Mouse (Mus musculus) olfactory bulb, adult 2 months (tissue): ENCODE data around the gene Uqcc2. TPM values are rescaled to one million over a fixed set of nuclear protein-coding genes. Genes with fewer than 3 reads are reported as not detected.

Experiments used
- H3K27ac ChIP-seq: fragments of 200-500 bp; 2 replicates; pipeline ENCODE4 v1.5.1; 2012; ENCODE audit warnings: low read depth, low read length; ENCODE audit not compliant: insufficient read depth
- H3K4me1 ChIP-seq: fragments of 200-500 bp; 2 replicates; pipeline ENCODE4 v1.6.1; 2012; ENCODE audit warnings: low read length; ENCODE audit not compliant: control insufficient read depth, insufficient read depth
- H3K4me3 ChIP-seq: fragments of 200-500 bp; 2 replicates; pipeline ENCODE4 v1.5.1; 2012; ENCODE audit warnings: mild to moderate bottlenecking, low read depth, low read length, moderate library complexity; ENCODE audit not compliant: insufficient read depth
- CTCF ChIP-seq: fragments of 200-500 bp; IDR thresholded peaks from 2 replicates; pipeline ENCODE4 v1.5.1; 2012; ENCODE audit warnings: low read depth, mild to moderate bottlenecking, low read length, moderate library complexity; ENCODE audit not compliant: insufficient read depth
- POLR2A ChIP-seq: fragments of 200-500 bp; IDR thresholded peaks from 2 replicates; pipeline ENCODE4 v1.6.1; 2012; ENCODE audit warnings: mild to moderate bottlenecking, low read depth, low read length, moderate library complexity; ENCODE audit not compliant: insufficient read depth
- WGBS: fragments of 180-500 bp; shearing (Covaris S2); methylation state at CpG from one replicate; pipeline ENCODE4 v1.1.7; 2018; 5-methylcytosine and 5-hydroxymethylcytosine counted together
- polyA plus RNA-seq: library from polyadenylated mRNA; stranded (reverse); fragments of >200 nt; gene quantifications from 2 replicates; pipeline ENCODE4 v1.2.4, GENCODE M21; 2012; ENCODE audit warnings: low replicate concordance; ENCODE audit not compliant: missing spikeins, insufficient read depth, insufficient read length

The Uqcc2 gene
- polyA plus RNA-seq, 1 experiment, result not detected

- Histone ChIP-seq H3K4me3 (no peak overlapping the region), H3K4me1 (peaks cover 24% of the 10 kb centered on the region), H3K27ac (no peak overlapping the region)
- WGBS, result 59% methylated on average over 3 of the region's 3 CpGs
- TF ChIP-seq CTCF (no peak), POLR2A (no peak)
Observed at GRCm38 (mm10) chr17:27173715-27174114, 40.0 kb upstream of the Uqcc2 start.

DNA sequence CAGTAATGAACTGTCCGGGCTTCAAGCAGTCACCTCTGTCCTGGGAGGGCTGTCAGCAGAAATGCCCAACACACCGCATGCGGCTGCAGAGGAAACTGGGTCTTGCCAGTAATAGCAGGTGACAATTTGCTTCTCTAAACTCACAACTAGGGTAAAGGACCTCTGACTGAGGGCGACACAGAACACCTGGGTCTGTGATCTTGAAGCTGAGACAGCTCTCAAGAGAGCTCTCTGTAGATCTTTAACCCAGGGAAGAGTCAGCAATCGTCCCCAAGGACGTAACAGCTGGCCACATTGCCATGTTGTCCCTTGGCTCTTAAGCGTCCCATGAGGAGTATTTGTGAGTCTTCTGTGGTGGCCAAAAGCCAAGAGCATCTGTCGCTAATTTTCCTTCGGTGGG, 38.7 kb upstream of the Uqcc2 start:
- H3K4me1 ChIP-seq, result peaks cover 24% of the 10 kb centered on the region
- no peak overlapping the region for H3K4me3 ChIP-seq
- 87% methylated on average over 9 of the region's 9 CpGs for WGBS
- TF ChIP-seq POLR2A (no peak), CTCF (no peak)
- no peak overlapping the region for H3K27ac ChIP-seq

DNA sequence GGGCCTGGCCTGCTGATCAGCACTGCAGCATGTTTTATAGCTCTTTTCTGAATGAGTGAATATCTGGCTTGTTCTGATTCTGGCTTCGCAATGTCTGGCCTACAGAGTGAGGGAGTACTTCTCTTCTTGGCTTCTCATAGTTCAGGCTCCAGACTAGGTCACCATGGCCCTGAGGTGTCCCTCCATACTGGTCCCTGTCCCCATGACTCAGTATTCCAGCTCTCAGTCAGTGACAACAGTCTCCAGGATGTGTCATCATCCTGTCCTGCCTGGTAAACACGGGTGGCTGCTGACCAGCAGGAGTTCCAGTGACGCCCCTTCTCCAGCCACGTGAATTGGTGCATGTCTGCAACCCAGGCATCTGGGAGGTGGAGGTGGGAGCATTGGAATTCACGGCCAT, 37.4 kb upstream of the Uqcc2 start:
- H3K27ac ChIP-seq, result no peak overlapping the region
- TF ChIP-seq CTCF (no peak), POLR2A (no peak)
- H3K4me1 ChIP-seq, result peaks cover 24% of the 10 kb centered on the region
- H3K4me3 ChIP-seq, result no peak overlapping the region
- 87% methylated on average over 5 of the region's 5 CpGs for WGBS

DNA sequence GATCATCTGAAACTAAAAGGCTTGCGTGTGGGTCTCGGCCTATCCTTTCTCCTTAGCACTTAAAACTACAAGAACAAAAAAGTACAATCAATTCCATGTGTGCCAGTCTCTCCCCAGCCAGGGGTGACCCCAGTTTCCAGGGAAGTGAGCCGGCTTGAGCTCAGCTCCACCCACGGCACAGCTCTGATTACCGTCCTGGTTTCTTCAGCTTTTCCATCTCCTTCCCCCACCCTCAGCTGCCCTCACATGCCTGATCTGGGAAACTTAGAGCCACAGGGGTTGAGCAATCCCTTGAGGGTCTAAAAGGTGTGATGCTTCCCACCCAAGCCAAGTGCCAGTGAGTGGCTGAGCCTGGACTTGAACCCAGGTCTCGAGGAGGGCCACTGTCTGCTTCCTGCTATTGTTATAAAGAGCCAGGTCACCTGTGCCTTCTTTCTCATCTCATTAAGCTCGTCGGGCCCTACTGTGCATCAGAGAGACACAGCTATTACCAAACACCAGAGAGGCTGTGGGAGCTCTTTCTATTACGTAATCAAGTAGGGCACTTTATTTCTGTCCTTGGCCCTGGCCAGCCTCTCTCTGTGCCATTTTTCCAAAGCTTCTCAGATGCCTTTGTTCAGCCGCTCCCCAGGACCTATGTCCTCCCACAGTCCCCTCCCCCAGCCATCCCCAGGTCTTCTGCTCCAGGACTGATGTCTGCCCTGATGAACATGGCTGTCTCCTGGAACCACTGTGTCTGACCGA, 36.4 kb upstream of the Uqcc2 start:
- no peak overlapping the region for H3K4me3 ChIP-seq
- no peak for TF ChIP-seq POLR2A
- no peak for TF ChIP-seq CTCF
- WGBS, result 76% methylated on average over 11 of the region's 11 CpGs

DNA sequence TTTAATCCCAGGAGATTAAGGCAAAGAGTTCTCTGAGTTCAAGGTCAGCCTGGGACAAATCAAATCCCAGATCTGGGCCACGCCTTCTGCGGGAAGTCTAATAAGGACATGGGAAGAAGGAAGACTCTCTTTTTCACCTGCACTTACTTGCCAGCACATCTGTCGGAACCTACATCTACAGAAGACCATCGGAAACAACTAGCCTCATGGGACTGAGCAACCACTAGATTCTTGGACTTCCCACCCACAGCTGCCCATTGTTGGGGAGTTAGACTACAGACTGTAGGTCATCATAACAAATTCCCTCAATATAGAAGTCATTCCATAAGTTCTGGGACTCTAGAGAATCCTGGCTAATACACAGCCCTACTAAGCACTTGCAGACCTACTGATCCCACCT, 34.9 kb upstream of the Uqcc2 start:
- peaks cover 17% of the 10 kb centered on the region for H3K4me1 ChIP-seq
- TF ChIP-seq POLR2A (no peak), CTCF (no peak)
- H3K4me3 ChIP-seq, result no peak overlapping the region
- WGBS, result over 99% methylated on average over 4 of the region's 4 CpGs
- no peak overlapping the region for H3K27ac ChIP-seq

More for the DNA sequence above, 36.4 kb upstream of the Uqcc2 start:
- H3K27ac ChIP-seq, result no peak overlapping the region
- peaks cover 18% of the 10 kb centered on the region for H3K4me1 ChIP-seq

GRCm38 (mm10) chr17:27167545-27167944, 33.8 kb upstream of the Uqcc2 start, which contains the start of gene Ip6k3:
Ip6k3 (minus strand) TSS chr17:27167795.
- 61% methylated on average over 4 of the region's 4 CpGs for WGBS
- H3K27ac ChIP-seq, result no peak within 1 kb of the TSS
- peaks cover 17% of the 10 kb centered on the region for H3K4me1 ChIP-seq
- TF ChIP-seq POLR2A, result no peak
- no peak for TF ChIP-seq CTCF
- no peak within 1 kb of the TSS for H3K4me3 ChIP-seq

DNA sequence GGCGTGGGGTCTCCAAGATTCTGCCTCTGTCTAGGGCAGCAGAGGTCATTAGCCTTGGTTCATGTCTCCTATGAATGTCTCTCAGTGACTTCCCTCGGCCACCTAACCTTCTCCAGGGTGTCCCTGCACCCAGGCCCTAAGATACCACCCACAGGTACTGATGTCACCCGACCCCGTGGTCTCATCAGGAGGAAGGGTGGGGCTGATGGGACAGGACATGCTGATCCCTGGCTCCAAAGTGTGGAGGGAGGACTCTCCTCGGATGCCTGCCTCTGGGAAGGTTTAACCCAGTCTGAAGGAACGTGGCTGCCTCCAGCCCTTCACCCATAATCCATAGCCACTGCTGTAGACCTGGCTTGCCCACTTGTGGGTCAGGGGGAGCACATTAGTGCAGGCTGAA, 33.2 kb upstream of the Uqcc2 start:
- H3K27ac ChIP-seq, result no peak overlapping the region
- H3K4me3 ChIP-seq, result no peak overlapping the region
- TF ChIP-seq POLR2A (no peak), CTCF (no peak)
- peaks cover 17% of the 10 kb centered on the region for H3K4me1 ChIP-seq
- 92% methylated on average over 6 of the region's 6 CpGs for WGBS

DNA sequence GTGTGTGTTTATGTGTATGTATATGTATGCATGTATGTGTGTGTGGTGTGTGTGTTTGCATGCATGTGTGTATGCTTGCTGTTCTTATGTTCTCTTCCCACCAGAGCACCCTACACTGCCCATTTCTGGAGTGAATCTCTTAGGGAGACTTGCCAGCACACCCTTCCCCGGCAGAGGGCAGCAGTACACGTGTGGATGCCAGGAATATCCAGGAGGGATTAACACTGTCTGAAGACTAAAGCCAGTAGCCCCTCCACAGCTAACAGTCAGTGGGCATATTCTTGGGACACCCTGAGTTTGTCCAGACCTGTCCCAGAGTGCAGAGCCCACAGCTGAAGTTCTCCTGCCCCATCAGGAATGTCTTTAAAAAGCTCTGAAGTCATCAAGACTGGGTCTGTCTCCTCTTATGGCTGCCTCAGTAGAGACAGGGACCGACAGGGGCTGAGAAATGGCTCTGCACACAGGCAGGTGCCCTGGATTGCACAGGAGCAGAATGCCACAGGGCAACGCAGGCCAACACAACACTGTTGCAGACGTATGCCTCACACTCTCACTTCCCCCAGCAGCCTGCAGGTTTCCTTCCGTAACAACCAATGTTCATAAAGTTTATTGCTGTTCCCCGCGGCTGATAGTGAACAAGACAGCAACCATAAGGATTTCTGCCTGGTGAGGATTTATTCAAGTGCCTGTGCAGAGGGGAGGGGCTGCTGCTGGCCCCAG, 31.5 kb upstream of the Uqcc2 start:
- WGBS, result 63% methylated on average over 8 of the region's 8 CpGs
- Histone ChIP-seq H3K4me3 (no peak overlapping the region), H3K4me1 (peaks cover 10% of the 10 kb centered on the region), H3K27ac (no peak overlapping the region)
- TF ChIP-seq CTCF (no peak), POLR2A (no peak)

GRCm38 (mm10) chr17:27160905-27161304, 27.2 kb upstream of the Uqcc2 start:
- no peak overlapping the region for H3K4me3 ChIP-seq
- 84% methylated on average over 4 of the region's 4 CpGs for WGBS
- no peak for TF ChIP-seq CTCF
- TF ChIP-seq POLR2A, result no peak

More at GRCm38 (mm10) chr17:27160905-27161304, 27.2 kb upstream of the Uqcc2 start:
- peaks cover 9% of the 10 kb centered on the region for H3K4me1 ChIP-seq
- H3K27ac ChIP-seq, result no peak overlapping the region
